Mouse (Mus musculus) adrenal gland, adult (tissue): ENCODE results near the gene Atp6ap1l.

ENCODE experiments used
- DNase-seq, 2 experiments: peaks; one replicate each; pipeline ENCODE4 v3.0.0; 2022 to 2023; ENCODE audit warnings: low spot score in 1 of 2; ENCODE audit not compliant: inconsistent age in 2 of 2

Gene Atp6ap1l

GRCm38 (mm10) chr13:90890111-90890510 lies 15.0 kb downstream of the Atp6ap1l start:
- no peak for DNase-seq

- peak; percentile 47 to 87 for DNase-seq
Observed at GRCm38 (mm10) chr13:90886568-90886983, 18.6 kb downstream of the Atp6ap1l start.

- no peak for DNase-seq
Observed at GRCm38 (mm10) chr13:90885856-90886532, 19.2 kb downstream of the Atp6ap1l start.

- no peak for DNase-seq
Observed at GRCm38 (mm10) chr13:90881727-90882429, 23.3 kb downstream of the Atp6ap1l start.

- no peak for DNase-seq
Observed at GRCm38 (mm10) chr13:90871579-90871978, 33.6 kb downstream of the Atp6ap1l start.

- DNase-seq, result no peak
Observed at GRCm38 (mm10) chr13:90869157-90869556, 36.0 kb downstream of the Atp6ap1l start.

GRCm38 (mm10) chr13:90862138-90862537 lies 43.0 kb downstream of the Atp6ap1l start:
- DNase-seq, result no peak

- no peak for DNase-seq
Observed at GRCm38 (mm10) chr13:90860888-90861431, 44.2 kb downstream of the Atp6ap1l start.

GRCm38 (mm10) chr13:90852727-90853630 lies 52.2 kb downstream of the Atp6ap1l start:
- no peak for DNase-seq

- no peak for DNase-seq
Observed at GRCm38 (mm10) chr13:90851795-90852194, 53.4 kb downstream of the Atp6ap1l start.

GRCm38 (mm10) chr13:90844191-90844590 lies 61.0 kb downstream of the Atp6ap1l start:
- no peak for DNase-seq

- DNase-seq, result no peak
Observed at GRCm38 (mm10) chr13:90843412-90843811, 61.7 kb downstream of the Atp6ap1l start.

GRCm38 (mm10) chr13:90841213-90841553 lies 64.0 kb downstream of the Atp6ap1l start:
- no peak for DNase-seq

GRCm38 (mm10) chr13:90840530-90841212 lies 64.5 kb downstream of the Atp6ap1l start:
- DNase-seq, result peak in 1 of 2 experiments; percentile 79

GRCm38 (mm10) chr13:90833641-90834207 lies 71.4 kb downstream of the Atp6ap1l start:
- no peak for DNase-seq
